Mouse (Mus musculus) forebrain, postnatal 0 days (tissue): ENCODE measurements around the gene Tpk1. TPM values are rescaled to one million over a fixed set of nuclear protein-coding genes. Genes with fewer than 3 reads are reported as not detected.

ENCODE experiments used
- ATAC-seq: fragments of 200-750 bp; cut with Nextera tagmentation; 2 replicates; pipeline ENCODE4 v1.8.0; 2017; ENCODE audit warnings: mild to moderate bottlenecking, moderate library complexity
- DNase-seq: peaks from one replicate; pipeline ENCODE4 v3.0.0-alpha.2; 2015
- H3K27ac ChIP-seq: fragments of 300-500 bp; sonication (generic); 2 replicates; pipeline ENCODE4 v1.5.1; 2014; ENCODE audit warnings: low read depth, mild to moderate bottlenecking, antibody characterized with exemption, low read length, moderate library complexity, mixed read lengths
- H3K27me3 ChIP-seq: fragments of 300-500 bp; sonication (generic); 2 replicates; pipeline ENCODE4 v1.6.1; 2014; ENCODE audit warnings: mild to moderate bottlenecking, low read length, mixed read lengths; ENCODE audit not compliant: insufficient read depth
- H3K36me3 ChIP-seq: fragments of 300-500 bp; sonication (generic); 2 replicates; pipeline ENCODE4 v1.6.1; 2014; ENCODE audit warnings: mild to moderate bottlenecking, moderate library complexity; ENCODE audit not compliant: insufficient read depth
- H3K4me1 ChIP-seq: fragments of 300-500 bp; sonication (generic); 2 replicates; pipeline ENCODE4 v1.6.1; 2014; ENCODE audit warnings: antibody characterized with exemption; ENCODE audit not compliant: insufficient read depth
- H3K4me2 ChIP-seq: fragments of 300-500 bp; sonication (generic); 2 replicates; pipeline ENCODE4 v1.6.1; 2014; ENCODE audit warnings: low read depth, mild to moderate bottlenecking, moderate library complexity
- H3K4me3 ChIP-seq: fragments of 300-500 bp; sonication (generic); 2 replicates; pipeline ENCODE4 v1.5.1; 2014; ENCODE audit warnings: low read depth, low read length, mixed read lengths
- H3K9ac ChIP-seq: fragments of 300-500 bp; sonication (generic); 2 replicates; pipeline ENCODE4 v1.6.1; 2014; ENCODE audit warnings: mild to moderate bottlenecking
- H3K9me3 ChIP-seq: fragments of 300-500 bp; sonication (generic); 2 replicates; pipeline ENCODE4 v1.6.1; 2016; ENCODE audit warnings: low read length
- CTCF ChIP-seq: sonication (generic); IDR thresholded peaks from 2 replicates; pipeline ENCODE4 v1.5.1; 2016; ENCODE audit warnings: antibody characterized with exemption, control low read depth, low read depth
- WGBS: fragments of 180-500 bp; shearing (Covaris S2); extraction: QIAGEN DNeasy Blood & Tissue Kit; methylation state at CpG from one replicate; pipeline ENCODE4 v1.1.7; 2014; 5-methylcytosine and 5-hydroxymethylcytosine counted together
- polyA plus RNA-seq: library from polyadenylated mRNA; unstranded; fragments of >200 nt; fragmentation: Nextera tagmentation; extraction: Ambion mirVana; gene quantifications from 2 replicates; pipeline ENCODE4 v1.2.1, GENCODE M21; 2015
- total RNA-seq: library from RNA; depleted of rRNA; stranded (reverse); fragments of >200 nt; gene quantifications from 2 replicates; pipeline ENCODE4 v1.2.3, GENCODE M21; 2014

Tpk1 gene
- total and polyA plus RNA-seq, 2 experiments from 2014 or later: 4.7 to 5.0 TPM

DNA sequence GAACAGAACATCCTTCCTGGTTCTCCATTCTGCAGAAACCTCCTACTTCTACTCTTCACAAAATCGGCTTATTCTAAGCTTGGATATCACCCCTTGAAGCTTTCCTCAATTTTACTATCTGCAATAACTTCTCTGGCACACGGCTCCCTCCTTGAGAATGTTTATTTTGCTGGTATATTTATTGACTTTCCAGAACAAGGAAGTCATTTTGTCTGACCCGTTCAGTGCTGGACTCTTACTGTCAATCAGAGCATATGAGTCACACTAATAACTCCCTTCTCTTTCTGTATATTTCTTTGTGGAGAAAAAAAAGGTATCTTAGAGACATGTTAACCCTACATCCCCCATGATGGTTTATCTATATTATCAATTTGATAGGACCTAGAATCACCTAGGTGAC lies 10.1 kb upstream of the Tpk1 start:
- WGBS: 80% methylated on average over 3 of the region's 3 CpGs
- H3K4me1 ChIP-seq: no peaks in the 10 kb centered on the region
- no peak for DNase-seq
- ATAC-seq: no peak
- H3K4me2 ChIP-seq: no peak overlapping the region
- H3K9me3 ChIP-seq: no peaks in the 10 kb centered on the region
- no peak for TF ChIP-seq CTCF
- no peak overlapping the region for H3K4me3 ChIP-seq
- H3K9ac ChIP-seq: no peak overlapping the region
- no peaks in the 10 kb centered on the region for H3K27me3 ChIP-seq
- H3K36me3 ChIP-seq: no peaks in the 10 kb centered on the region
- no peak overlapping the region for H3K27ac ChIP-seq

- ATAC-seq (no peak), DNase-seq (peak; percentile 2)
- Histone ChIP-seq H3K36me3 (no peaks in the 10 kb centered on the region), H3K4me1 (no peaks in the 10 kb centered on the region), H3K27me3 (no peaks in the 10 kb centered on the region), H3K4me3 (no peak overlapping the region), H3K9ac (no peak overlapping the region), H3K9me3 (no peaks in the 10 kb centered on the region), H3K27ac (no peak overlapping the region), H3K4me2 (no peak overlapping the region)
- TF ChIP-seq CTCF: no peak
- WGBS: 68% methylated on average over 3 of the region's 3 CpGs
These were observed 9.1 kb upstream of the Tpk1 start for GRCm38 (mm10) chr6:43674986-43675760.

DNA sequence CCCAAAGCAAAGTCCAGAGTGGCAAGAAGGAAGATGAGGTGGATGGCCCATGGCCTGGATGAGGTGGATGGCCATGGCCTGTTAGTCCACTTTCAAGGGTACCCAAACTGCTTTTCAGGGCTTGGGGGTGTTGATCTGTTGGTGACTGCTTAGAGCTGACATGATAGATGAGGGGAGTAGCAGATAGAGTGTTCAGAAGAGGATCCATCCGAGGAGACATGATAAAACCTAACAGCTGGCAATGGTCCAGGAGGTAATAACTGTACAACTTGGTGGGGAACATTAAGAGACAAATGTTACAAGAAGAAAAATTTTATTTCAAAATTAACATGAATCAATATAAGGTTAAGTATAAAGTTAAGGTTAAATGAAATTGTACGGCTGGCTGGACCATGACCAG lies 4.9 kb upstream of the Tpk1 start:
- ATAC-seq (no peak), DNase-seq (no peak)
- Histone ChIP-seq H3K9ac (no peak overlapping the region), H3K4me3 (no peak overlapping the region), H3K9me3 (no peaks in the 10 kb centered on the region), H3K27me3 (no peaks in the 10 kb centered on the region), H3K27ac (no peak overlapping the region), H3K36me3 (no peaks in the 10 kb centered on the region), H3K4me2 (no peak overlapping the region), H3K4me1 (no peaks in the 10 kb centered on the region)
- no peak for TF ChIP-seq CTCF
- 85% methylated on average over 2 of the region's 2 CpGs for WGBS

GRCm38 (mm10) chr6:43667681-43668080 lies 1.6 kb upstream of the Tpk1 start:
- H3K27ac ChIP-seq: no peak overlapping the region
- no peak for ATAC-seq
- no peak for TF ChIP-seq CTCF
- WGBS: 83% methylated on average over 2 of the region's 2 CpGs
- H3K4me1 ChIP-seq: no peaks in the 10 kb centered on the region
- no peaks in the 10 kb centered on the region for H3K36me3 ChIP-seq
- no peaks in the 10 kb centered on the region for H3K9me3 ChIP-seq
- H3K4me2 ChIP-seq: no peak overlapping the region
- no peaks in the 10 kb centered on the region for H3K27me3 ChIP-seq
- H3K9ac ChIP-seq: no peak overlapping the region
- no peak overlapping the region for H3K4me3 ChIP-seq
- no peak for DNase-seq

DNA sequence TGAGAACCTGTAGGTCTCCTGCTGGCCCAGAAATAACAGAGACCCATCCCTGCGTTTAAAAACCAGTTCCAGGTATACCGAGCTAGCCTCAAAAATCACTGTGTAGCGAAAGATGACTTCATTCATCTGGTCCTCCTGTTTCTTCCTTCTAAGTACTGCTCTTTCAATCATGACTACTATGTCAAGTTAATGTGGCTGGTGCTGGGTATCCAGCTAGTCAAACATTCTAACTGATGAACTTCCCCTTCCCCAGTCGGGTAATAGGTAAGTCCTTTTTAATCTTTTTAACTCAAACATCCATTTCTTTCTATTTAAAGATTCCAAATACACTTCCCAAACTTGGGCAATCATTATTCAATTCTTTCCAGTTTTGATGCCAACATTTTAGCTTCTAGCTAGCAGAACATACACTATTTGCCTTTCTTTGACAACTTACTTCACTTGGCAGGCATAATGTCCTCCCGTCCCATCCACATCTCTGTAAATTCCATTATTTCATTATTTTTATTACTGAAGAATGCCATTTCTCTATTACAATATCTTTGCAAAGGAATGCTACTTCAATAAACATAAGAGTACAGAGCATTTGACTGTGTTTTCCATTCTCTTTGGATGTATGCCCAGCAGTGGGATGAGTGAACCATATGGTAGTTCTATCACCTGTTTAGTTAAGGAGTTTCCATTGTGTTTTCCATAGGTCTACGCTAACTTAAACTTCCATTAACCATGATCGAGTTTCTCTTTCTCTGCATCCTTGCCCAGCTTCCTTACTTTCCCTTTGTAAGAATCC lies 728 bp upstream of the Tpk1 start:
- Histone ChIP-seq H3K4me2 (peak overlapping the region; percentile 76), H3K9ac (peak overlapping the region; percentile 82), H3K27ac (peak overlapping the region; percentile 92), H3K4me3 (peak overlapping the region; percentile 68), H3K27me3 (no peaks in the 10 kb centered on the region), H3K4me1 (no peaks in the 10 kb centered on the region), H3K9me3 (no peaks in the 10 kb centered on the region), H3K36me3 (no peaks in the 10 kb centered on the region)
- peak; percentile 0; the same call in 1 of the 2 replicates for ATAC-seq
- no peak for DNase-seq
- TF ChIP-seq CTCF: no peak
- 82% methylated on average over 7 of the region's 7 CpGs for WGBS

GRCm38 (mm10) chr6:43661822-43662221 lies 4.3 kb downstream of the Tpk1 start:
- no peaks in the 10 kb centered on the region for H3K27me3 ChIP-seq
- WGBS: 84% methylated on average over 2 of the region's 2 CpGs
- no peaks in the 10 kb centered on the region for H3K36me3 ChIP-seq
- H3K4me3 ChIP-seq: no peak overlapping the region
- no peak overlapping the region for H3K9ac ChIP-seq
- no peak for TF ChIP-seq CTCF
- DNase-seq: no peak
- ATAC-seq: no peak
- H3K4me2 ChIP-seq: no peak overlapping the region
- H3K27ac ChIP-seq: no peak overlapping the region
- no peaks in the 10 kb centered on the region for H3K4me1 ChIP-seq
- no peaks in the 10 kb centered on the region for H3K9me3 ChIP-seq

DNA sequence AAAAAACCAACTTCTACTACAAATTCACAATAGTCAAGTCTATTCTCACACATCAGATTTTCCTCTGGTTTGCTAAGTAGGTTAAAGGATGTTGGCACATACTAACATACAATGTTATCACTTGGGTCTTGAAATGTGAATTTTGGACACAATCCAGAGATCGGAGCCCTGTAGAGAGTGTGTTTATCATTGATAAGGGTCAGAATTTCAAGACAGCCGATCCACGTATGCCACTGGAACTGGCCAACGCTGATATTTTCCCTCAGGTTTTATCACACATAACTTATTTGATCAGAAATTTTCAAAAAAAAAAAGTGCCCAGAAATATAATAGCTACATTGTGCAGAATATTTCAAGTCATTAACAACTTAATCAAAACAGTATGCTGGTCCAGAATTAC lies 7.8 kb downstream of the Tpk1 start:
- H3K4me2 ChIP-seq: no peak overlapping the region
- H3K36me3 ChIP-seq: no peaks in the 10 kb centered on the region
- no peak overlapping the region for H3K4me3 ChIP-seq
- WGBS: 86% methylated on average over 4 of the region's 4 CpGs
- no peaks in the 10 kb centered on the region for H3K4me1 ChIP-seq
- H3K27me3 ChIP-seq: no peaks in the 10 kb centered on the region
- H3K9ac ChIP-seq: no peak overlapping the region
- H3K27ac ChIP-seq: no peak overlapping the region
- ATAC-seq (no peak), DNase-seq (no peak)
- H3K9me3 ChIP-seq: no peaks in the 10 kb centered on the region
- TF ChIP-seq CTCF: no peak
